ENCODE assay signal across 17 mouse cellular contexts in genomic region chr10:118112294-118112893, GRCm38 (mm10). TPM values are rescaled to one million over a fixed set of nuclear protein-coding genes. Genes with fewer than 3 reads are reported as not detected.
DNase-seq lines count a peak whose midpoint lies in the region; ATAC-seq and TF ChIP-seq lines count a peak whose summit lies in the region.
"Had no signal": no experiment of that assay in that cellular context is flagged by ENCODE, and none has a peak within 500 bp of the region (broad histone marks: within the 10 kb centered on the region; RNA-seq: fewer than 3 reads in every experiment).

No protein-coding gene starts in this region.

- DNase-seq in forebrain, embryonic 10.5 days (ENCODE audit: extremely low spot score, low spot score): no peak
- DNase-seq in lung, postnatal 0 days (ENCODE audit: low spot score): no peak
- no peak for DNase-seq in lung, postnatal 25 days (ENCODE audit: low spot score)
- peak; percentile 68 for DNase-seq in MN1 (ENCODE audit: low spot score)
- no peak for DNase-seq in cerebellum, adult 9-11 months
- DNase-seq: cerebellum, adult 8-10 months; gastrocnemius, postnatal 36 days; kidney, adult 18-20 months; lung, adult 2 months had no signal

- WGBS in forebrain, embryonic 13.5 days: 78% methylated on average over 11 of the region's 11 CpGs
- WGBS in forebrain, embryonic 10.5 days: 85% methylated on average over 11 of the region's 11 CpGs
- WGBS in lung, postnatal 0 days: 53% methylated on average over 11 of the region's 11 CpGs
- 55% methylated on average over 11 of the region's 11 CpGs for WGBS in hindbrain, embryonic 13.5 days

- no peak for TF ChIP-seq CTCF in lung, postnatal 0 days (IDR thresholded peaks at IDR 0.05)

- H3K4me3 ChIP-seq in forebrain, embryonic 13.5 days: no peak overlapping the region
- H3K4me3 ChIP-seq in forebrain, embryonic 10.5 days: no peak overlapping the region
- no peak overlapping the region for H3K4me3 ChIP-seq in lung, postnatal 0 days (ENCODE audit: low read depth, low read length)
- H3K4me3 ChIP-seq in hindbrain, embryonic 13.5 days: no peak overlapping the region
- H3K4me3 ChIP-seq: embryonic facial prominence, embryonic 13.5 days; limb, embryonic 12.5 days; liver, embryonic 12.5 days; midbrain, embryonic 15.5 days had no signal

- 0 out of 2 replicates have a peak, but pooled peaks have one; percentile 19 for ATAC-seq in forebrain, embryonic 13.5 days
- peak; percentile 15; the same call in 1 of the 2 replicates for ATAC-seq in lung, postnatal 0 days
- ATAC-seq in hindbrain, embryonic 13.5 days (ENCODE audit: low FRiP score): peak; percentile 58; the same call in 1 of the 2 replicates
- no peak for ATAC-seq in erythroid progenitor cell, adult 5-6 weeks (replicated peaks; ENCODE audit: low FRiP score, poor library complexity, severe bottlenecking)
- ATAC-seq: liver, embryonic 12.5 days; midbrain, embryonic 15.5 days had no signal

- no peak overlapping the region for H3K9ac ChIP-seq in forebrain, embryonic 13.5 days
- H3K9ac ChIP-seq in lung, postnatal 0 days (replicated peaks; ENCODE audit: low read depth): no peak overlapping the region
- no peak overlapping the region for H3K9ac ChIP-seq in hindbrain, embryonic 13.5 days
- H3K9ac ChIP-seq: limb, embryonic 12.5 days; liver, embryonic 12.5 days; midbrain, embryonic 15.5 days had no signal

- TF ChIP-seq EP300 in lung, postnatal 0 days (IDR thresholded peaks at IDR 0.05): no peak

- H3K36me3 ChIP-seq in forebrain, embryonic 13.5 days (ENCODE audit: poor library complexity, severe bottlenecking): no peaks in the 10 kb centered on the region
- H3K36me3 ChIP-seq in forebrain, embryonic 10.5 days (replicated peaks): no peaks in the 10 kb centered on the region
- H3K36me3 ChIP-seq in lung, postnatal 0 days (ENCODE audit: insufficient read depth, low read length): no peaks in the 10 kb centered on the region
- H3K36me3 ChIP-seq in hindbrain, embryonic 13.5 days: no peaks in the 10 kb centered on the region
- H3K36me3 ChIP-seq: embryonic facial prominence, embryonic 13.5 days; limb, embryonic 12.5 days; liver, embryonic 12.5 days; midbrain, embryonic 15.5 days had no signal

- H3K9me3 ChIP-seq in forebrain, embryonic 13.5 days (replicated peaks): no peaks in the 10 kb centered on the region
- H3K9me3 ChIP-seq in forebrain, embryonic 10.5 days: no peaks in the 10 kb centered on the region
- H3K9me3 ChIP-seq in lung, postnatal 0 days (ENCODE audit: low read length): no peaks in the 10 kb centered on the region
- no peaks in the 10 kb centered on the region for H3K9me3 ChIP-seq in hindbrain, embryonic 13.5 days
- H3K9me3 ChIP-seq: embryonic facial prominence, embryonic 13.5 days; limb, embryonic 12.5 days; liver, embryonic 12.5 days; midbrain, embryonic 15.5 days had no signal

- no peaks in the 10 kb centered on the region for H3K27me3 ChIP-seq in forebrain, embryonic 13.5 days
- H3K27me3 ChIP-seq in forebrain, embryonic 10.5 days (ENCODE audit: poor library complexity, severe bottlenecking): no peaks in the 10 kb centered on the region
- H3K27me3 ChIP-seq in lung, postnatal 0 days (replicated peaks; ENCODE audit: insufficient read depth, low read length): no peaks in the 10 kb centered on the region
- no peaks in the 10 kb centered on the region for H3K27me3 ChIP-seq in hindbrain, embryonic 13.5 days
- H3K27me3 ChIP-seq: embryonic facial prominence, embryonic 13.5 days; limb, embryonic 12.5 days; liver, embryonic 12.5 days; midbrain, embryonic 15.5 days had no signal

- H3K27ac ChIP-seq in forebrain, embryonic 13.5 days: no peak overlapping the region
- no peak overlapping the region for H3K27ac ChIP-seq in forebrain, embryonic 10.5 days
- H3K27ac ChIP-seq in lung, postnatal 0 days (ENCODE audit: low read length): no peak overlapping the region
- no peak overlapping the region for H3K27ac ChIP-seq in hindbrain, embryonic 13.5 days
- H3K27ac ChIP-seq: embryonic facial prominence, embryonic 13.5 days; kidney, postnatal 0 days; limb, embryonic 12.5 days; liver, embryonic 12.5 days; midbrain, embryonic 15.5 days had no signal

- no peak overlapping the region for H3K4me2 ChIP-seq in forebrain, embryonic 13.5 days
- H3K4me2 ChIP-seq in lung, postnatal 0 days (replicated peaks; ENCODE audit: low read depth, low read length): no peak overlapping the region
- H3K4me2 ChIP-seq in hindbrain, embryonic 13.5 days: no peak overlapping the region
- H3K4me2 ChIP-seq: embryonic facial prominence, embryonic 13.5 days; limb, embryonic 12.5 days; liver, embryonic 12.5 days; midbrain, embryonic 15.5 days had no signal

- peaks cover 7% of the 10 kb centered on the region; the same call in 1 of the 2 replicates for H3K4me1 ChIP-seq in forebrain, embryonic 13.5 days
- peaks cover 25% of the 10 kb centered on the region for H3K4me1 ChIP-seq in forebrain, embryonic 10.5 days
- H3K4me1 ChIP-seq in lung, postnatal 0 days (ENCODE audit: insufficient read depth, low read depth, low read length): no peaks in the 10 kb centered on the region
- peaks cover 30% of the 10 kb centered on the region for H3K4me1 ChIP-seq in hindbrain, embryonic 13.5 days (replicated peaks)
- H3K4me1 ChIP-seq: embryonic facial prominence, embryonic 13.5 days had no signal

RNA-seq across cellular contexts. Expression of gene Mdm1, which starts 29.2 kb away (rescaled TPM):
- polyA plus RNA-seq in forebrain, embryonic 13.5 days (2015; fragmentation: Nextera tagmentation; extraction: Ambion mirVana): 48.3 and 49.7 TPM in 2 replicates
- polyA plus RNA-seq in forebrain, embryonic 10.5 days (2016; fragmentation: Nextera tagmentation; extraction: Ambion mirVana): 58.2 and 58.9 TPM in 2 replicates
- 13.6 and 16.4 TPM in 2 replicates for polyA plus RNA-seq in lung, postnatal 0 days (2015; fragmentation: Nextera tagmentation; extraction: Ambion mirVana)
- 36.6 and 37.1 TPM in 2 replicates for polyA plus RNA-seq in hindbrain, embryonic 13.5 days (2015; fragmentation: Nextera tagmentation; extraction: Ambion mirVana)
- 8.0 and 12.3 TPM in 2 replicates for total RNA-seq in erythroid progenitor cell, adult 5-6 weeks (2015; ENCODE audit: low replicate concordance)
- 30.4 and 41.5 TPM in 2 replicates for total RNA-seq in erythroid progenitor cell, adult 5-6 weeks (2017; ENCODE audit: low replicate concordance)
